Mouse (Mus musculus) midbrain, embryonic 12.5 days (tissue): ENCODE measurements around the gene Sema4f. TPM values are rescaled to one million over a fixed set of nuclear protein-coding genes. Genes with fewer than 3 reads are reported as not detected.
A peak's percentile ranks its signal among the peaks of the same experiment; 100 is the strongest.

Experiments
- ATAC-seq: fragments of 200-750 bp; cut with Nextera tagmentation; 2 replicates; pipeline ENCODE4 v1.8.0; 2017; ENCODE audit warnings: low read depth, moderate TSS enrichment, moderate library complexity; ENCODE audit not compliant: low FRiP score
- H3K27ac ChIP-seq: fragments of 300-500 bp; sonication (generic); replicated peaks from 2 replicates; pipeline ENCODE4 v1.5.1; 2016; ENCODE audit warnings: mild to moderate bottlenecking
- H3K27me3 ChIP-seq: fragments of 300-500 bp; sonication (generic); 2 replicates; pipeline ENCODE4 v1.6.1; 2016; ENCODE audit warnings: mild to moderate bottlenecking
- H3K36me3 ChIP-seq: fragments of 300-500 bp; sonication (generic); 2 replicates; pipeline ENCODE4 v1.6.1; 2016
- H3K4me1 ChIP-seq: fragments of 300-500 bp; sonication (generic); 2 replicates; pipeline ENCODE4 v1.6.1; 2016
- H3K4me2 ChIP-seq: fragments of 300-500 bp; sonication (generic); replicated peaks from 2 replicates; pipeline ENCODE4 v1.6.1; 2016; ENCODE audit warnings: mild to moderate bottlenecking, moderate library complexity
- H3K4me3 ChIP-seq: fragments of 300-500 bp; sonication (generic); 2 replicates; pipeline ENCODE4 v1.5.1; 2016; ENCODE audit warnings: mild to moderate bottlenecking
- H3K9ac ChIP-seq: fragments of 300-500 bp; sonication (generic); replicated peaks from 2 replicates; pipeline ENCODE4 v1.6.1; 2016; ENCODE audit warnings: mild to moderate bottlenecking, moderate library complexity
- H3K9me3 ChIP-seq: fragments of 300-500 bp; sonication (generic); 2 replicates; pipeline ENCODE4 v1.6.1; 2016; ENCODE audit warnings: mild to moderate bottlenecking
- WGBS: fragments of 180-500 bp; shearing (Covaris S2); methylation state at CpG from one replicate; pipeline ENCODE4 v1.1.7; 2016; 5-methylcytosine and 5-hydroxymethylcytosine counted together
- polyA plus RNA-seq: library from polyadenylated mRNA; unstranded; fragments of >200 nt; fragmentation: Nextera tagmentation; extraction: Ambion mirVana; gene quantifications from 2 replicates; pipeline ENCODE4 v1.2.1, GENCODE M21; 2016

Gene Sema4f
- polyA plus RNA-seq, 1 experiment from 2014 or later: 6.4 TPM

DNA sequence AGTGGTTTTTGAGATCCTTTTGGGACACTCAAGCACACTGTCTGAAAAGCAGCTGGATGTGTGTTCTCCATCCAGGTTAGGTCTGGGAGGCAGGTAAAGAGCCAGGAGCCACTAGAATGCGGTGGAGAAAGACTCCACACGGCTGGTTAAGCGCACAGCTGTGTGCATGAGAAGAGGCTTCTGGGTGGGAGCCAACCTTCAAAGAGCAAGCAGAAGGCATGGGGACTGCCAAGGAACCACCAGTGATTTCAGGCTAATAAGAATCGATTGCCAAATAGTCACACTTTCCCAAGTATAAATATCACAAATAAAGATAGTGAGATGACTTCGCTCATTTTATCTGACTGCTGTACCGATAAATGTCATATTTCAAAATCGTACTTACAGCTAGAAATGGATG, 13.0 kb downstream of the Sema4f start:
- no peak overlapping the region for H3K4me3 ChIP-seq
- H3K27ac ChIP-seq: no peak overlapping the region
- ATAC-seq: no peak
- H3K27me3 ChIP-seq: no peaks in the 10 kb centered on the region
- H3K4me2 ChIP-seq: no peak overlapping the region
- no peaks in the 10 kb centered on the region for H3K4me1 ChIP-seq
- H3K9ac ChIP-seq: no peak overlapping the region
- no peaks in the 10 kb centered on the region for H3K9me3 ChIP-seq
- WGBS: 92% methylated on average over 7 of the region's 7 CpGs
- peaks cover 4% of the 10 kb centered on the region; the same call in 1 of the 2 replicates for H3K36me3 ChIP-seq

DNA sequence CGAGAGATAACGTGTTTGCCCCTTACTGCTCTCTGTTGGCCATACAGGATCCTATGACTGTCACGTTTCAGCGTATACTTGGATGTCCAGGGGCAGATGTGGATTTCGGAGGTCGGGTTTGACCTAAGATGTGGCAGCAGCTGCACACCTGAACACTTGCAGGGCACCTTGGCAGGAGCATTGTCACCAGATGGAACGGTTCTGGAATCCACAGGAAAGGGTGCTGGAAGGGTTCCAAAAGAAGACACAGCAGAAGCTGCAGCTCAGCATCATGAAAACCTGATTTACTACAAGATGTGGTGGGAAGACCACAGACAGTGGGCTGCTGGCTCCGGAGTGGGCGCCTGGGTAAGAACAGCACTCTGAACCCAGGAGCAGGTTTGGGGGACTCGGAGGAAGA, 13.5 kb downstream of the Sema4f start:
- no peak overlapping the region for H3K4me2 ChIP-seq
- no peaks in the 10 kb centered on the region for H3K4me1 ChIP-seq
- no peaks in the 10 kb centered on the region for H3K27me3 ChIP-seq
- WGBS: 88% methylated on average over 10 of the region's 10 CpGs
- H3K36me3 ChIP-seq: peaks cover 4% of the 10 kb centered on the region; the same call in 1 of the 2 replicates
- H3K9me3 ChIP-seq: no peaks in the 10 kb centered on the region
- ATAC-seq: no peak
- H3K9ac ChIP-seq: no peak overlapping the region
- H3K4me3 ChIP-seq: no peak overlapping the region
- H3K27ac ChIP-seq: no peak overlapping the region

DNA sequence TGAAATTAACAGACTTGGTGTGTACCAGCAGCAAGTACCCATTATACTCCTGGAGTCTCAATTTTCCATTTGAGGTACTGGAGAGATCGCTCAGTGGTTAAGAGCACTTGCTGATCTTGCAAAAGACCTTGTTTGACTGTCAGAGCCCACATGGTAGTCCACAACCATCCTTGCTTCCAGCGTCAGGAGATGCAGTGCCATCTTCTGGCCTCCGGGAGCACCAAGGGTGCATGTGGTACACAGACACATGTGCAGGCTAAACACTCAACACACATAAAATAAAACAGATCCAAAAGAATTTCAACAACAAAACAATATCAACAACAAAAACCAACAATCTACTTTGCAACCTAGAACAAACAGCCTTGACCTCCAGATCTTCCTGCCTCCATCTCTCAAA, 14.6 kb downstream of the Sema4f start:
- no peak overlapping the region for H3K9ac ChIP-seq
- no peaks in the 10 kb centered on the region for H3K9me3 ChIP-seq
- H3K4me1 ChIP-seq: no peaks in the 10 kb centered on the region
- H3K27ac ChIP-seq: no peak overlapping the region
- ATAC-seq: no peak
- H3K4me2 ChIP-seq: no peak overlapping the region
- H3K36me3 ChIP-seq: peaks cover 4% of the 10 kb centered on the region; the same call in 1 of the 2 replicates
- WGBS: 58% methylated on average over 3 of the region's 3 CpGs
- no peaks in the 10 kb centered on the region for H3K27me3 ChIP-seq
- no peak overlapping the region for H3K4me3 ChIP-seq

DNA sequence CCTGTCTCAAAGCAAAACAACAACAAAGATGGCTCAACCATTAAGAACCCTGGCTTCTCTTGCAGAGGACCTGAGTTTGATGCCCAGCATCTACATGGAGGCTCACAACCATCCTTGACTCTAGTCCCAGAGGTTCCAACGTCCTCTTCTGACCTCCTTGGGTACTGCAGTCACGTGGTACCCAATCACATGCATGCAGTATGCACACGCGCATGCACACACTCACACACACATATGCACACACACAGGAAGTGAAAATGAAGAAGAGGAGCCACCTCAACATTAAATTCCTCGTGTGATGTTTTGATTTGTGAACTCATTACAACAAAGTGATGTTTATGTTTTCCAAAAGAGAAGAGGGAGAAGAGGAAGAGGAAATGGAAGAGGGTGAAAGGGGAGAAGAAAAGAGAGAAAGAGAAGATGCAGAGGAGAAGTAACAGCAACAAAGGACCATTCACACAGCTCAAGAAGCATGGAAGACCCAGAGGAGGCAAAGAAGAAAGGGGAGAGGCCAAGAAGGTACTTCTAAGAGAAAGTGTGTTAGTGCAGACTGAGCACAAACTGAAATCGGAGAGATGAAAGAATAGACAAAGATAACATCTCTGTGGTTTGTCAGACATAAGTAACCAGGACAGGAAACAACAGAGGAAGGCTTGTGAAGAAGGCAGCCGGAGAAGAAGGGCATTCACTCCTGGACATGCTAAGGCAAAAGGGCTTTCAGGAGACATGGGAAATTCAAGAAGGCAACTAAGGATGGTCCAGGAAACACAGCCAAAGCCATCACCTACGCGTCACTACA, 17.9 kb downstream of the Sema4f start:
- Histone ChIP-seq H3K36me3 (peaks cover 4% of the 10 kb centered on the region; the same call in 1 of the 2 replicates), H3K27ac (no peak overlapping the region), H3K4me1 (no peaks in the 10 kb centered on the region), H3K4me2 (no peak overlapping the region), H3K27me3 (no peaks in the 10 kb centered on the region), H3K9ac (no peak overlapping the region), H3K9me3 (no peaks in the 10 kb centered on the region), H3K4me3 (no peak overlapping the region)
- no peak for ATAC-seq
- 84% methylated on average over 9 of the region's 9 CpGs for WGBS

DNA sequence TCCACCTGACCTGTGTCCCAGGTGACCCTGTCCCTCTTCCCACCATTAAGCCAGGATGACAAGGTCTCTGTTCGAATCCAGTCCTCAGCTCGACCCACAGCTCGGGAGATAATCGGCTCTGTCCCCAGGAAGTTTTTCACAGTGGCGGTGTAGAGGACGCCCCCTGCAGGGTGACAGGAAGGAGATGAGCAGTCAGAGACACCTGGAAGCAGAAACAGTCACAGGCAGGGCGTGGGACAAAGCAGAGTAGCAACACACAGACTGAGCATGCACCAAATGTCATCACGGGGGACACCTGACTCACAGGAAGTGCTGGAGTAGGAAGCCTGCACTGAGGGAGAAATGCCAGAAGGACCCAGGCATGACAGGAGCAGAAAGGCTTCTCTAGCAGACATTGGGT, 20.0 kb downstream of the Sema4f start:
- no peak overlapping the region for H3K9ac ChIP-seq
- no peak overlapping the region for H3K27ac ChIP-seq
- H3K4me1 ChIP-seq: no peaks in the 10 kb centered on the region
- no peak overlapping the region for H3K4me3 ChIP-seq
- no peak overlapping the region for H3K4me2 ChIP-seq
- H3K27me3 ChIP-seq: no peaks in the 10 kb centered on the region
- 64% methylated on average over 8 of the region's 8 CpGs for WGBS
- H3K9me3 ChIP-seq: no peaks in the 10 kb centered on the region
- no peak for ATAC-seq
- H3K36me3 ChIP-seq: peaks cover 4% of the 10 kb centered on the region; the same call in 1 of the 2 replicates

DNA sequence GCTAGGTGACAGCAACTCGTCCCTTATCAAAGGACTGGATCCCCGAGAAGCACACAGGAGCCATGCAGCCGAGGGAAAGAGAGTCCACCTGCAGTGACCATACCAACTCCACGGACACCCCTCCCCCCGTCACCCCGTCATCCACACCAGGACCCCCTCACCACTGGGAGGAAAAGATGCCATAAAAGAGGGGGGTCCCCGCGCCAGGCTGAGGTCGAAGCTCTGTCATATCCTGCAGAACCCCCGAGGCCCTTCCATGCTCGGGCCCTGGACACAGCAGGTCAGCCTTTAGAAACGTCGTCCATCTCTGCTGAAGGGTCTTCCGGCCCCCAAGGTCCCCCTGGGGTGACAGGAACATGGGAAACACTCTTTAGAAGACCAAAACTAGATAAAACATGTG, 21.2 kb downstream of the Sema4f start:
- no peak for ATAC-seq
- WGBS: 88% methylated on average over 14 of the region's 14 CpGs

DNA sequence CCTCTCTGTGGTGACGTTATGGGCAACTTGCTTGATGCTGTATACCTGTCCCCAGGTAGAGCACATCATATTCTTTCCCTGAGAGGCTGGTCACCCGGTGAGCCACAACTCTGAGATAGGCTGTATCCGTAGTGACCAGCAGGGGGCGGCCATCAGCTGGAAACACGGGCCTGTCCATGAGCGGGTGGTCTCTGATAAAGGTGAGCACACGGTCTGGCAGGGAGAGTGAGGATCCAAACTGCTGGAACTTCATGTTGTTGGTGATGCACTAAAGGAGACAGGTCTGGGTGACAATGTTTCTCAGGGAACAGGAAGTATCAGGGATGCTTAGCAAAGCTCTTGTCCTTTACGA, 21.8 kb downstream of the Sema4f start:
- WGBS: 19% methylated on average over 8 of the region's 8 CpGs
- Histone ChIP-seq H3K27me3 (no peaks in the 10 kb centered on the region), H3K9ac (no peak overlapping the region), H3K36me3 (no peaks in the 10 kb centered on the region), H3K4me2 (no peak overlapping the region), H3K27ac (no peak overlapping the region), H3K4me1 (no peaks in the 10 kb centered on the region), H3K9me3 (no peaks in the 10 kb centered on the region), H3K4me3 (no peak overlapping the region)
- peak; percentile 68; the same call in 1 of the 2 replicates for ATAC-seq

More for the DNA sequence above, 21.2 kb downstream of the Sema4f start:
- Histone ChIP-seq H3K4me3 (no peak overlapping the region), H3K36me3 (no peaks in the 10 kb centered on the region), H3K9me3 (no peaks in the 10 kb centered on the region), H3K27me3 (no peaks in the 10 kb centered on the region), H3K27ac (no peak overlapping the region), H3K4me1 (no peaks in the 10 kb centered on the region), H3K4me2 (no peak overlapping the region), H3K9ac (no peak overlapping the region)

DNA sequence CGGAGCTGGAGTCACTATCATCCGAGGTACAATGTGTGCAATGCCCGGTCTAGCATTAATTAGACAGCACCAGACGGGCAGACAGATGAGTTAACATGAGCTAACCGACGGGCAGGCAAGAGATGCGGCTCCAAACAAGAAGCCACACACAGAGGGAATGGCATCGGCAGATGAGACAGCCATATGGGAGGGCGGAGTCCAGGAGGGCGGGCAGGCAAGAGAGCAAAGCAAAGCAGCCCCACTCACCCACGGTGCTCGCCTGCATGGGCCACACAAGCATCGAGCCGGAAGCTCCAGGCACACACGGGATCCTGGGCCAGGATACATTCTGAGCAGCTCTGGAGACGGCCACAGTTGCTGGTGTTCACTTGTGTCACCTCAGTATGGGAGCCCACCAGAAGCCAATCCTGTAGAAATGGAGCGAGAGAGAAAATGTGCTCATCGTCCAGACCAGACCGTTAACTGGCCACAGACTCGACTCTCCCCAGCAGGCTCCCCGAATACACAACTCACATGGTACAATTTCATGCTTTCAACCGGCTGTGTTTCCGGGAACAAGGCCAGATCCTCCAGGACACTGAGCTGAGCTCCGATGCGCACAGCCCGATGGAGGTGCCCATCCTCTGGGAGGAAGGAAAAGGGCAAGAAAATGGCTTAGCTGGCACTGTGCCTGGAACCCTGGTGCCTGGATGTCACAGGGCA, 22.3 kb downstream of the Sema4f start:
- no peaks in the 10 kb centered on the region for H3K27me3 ChIP-seq
- H3K9me3 ChIP-seq: no peaks in the 10 kb centered on the region
- no peak overlapping the region for H3K4me3 ChIP-seq
- no peaks in the 10 kb centered on the region for H3K36me3 ChIP-seq
- no peak overlapping the region for H3K9ac ChIP-seq
- WGBS: 80% methylated on average over 26 of the region's 26 CpGs
- H3K27ac ChIP-seq: no peak overlapping the region
- no peaks in the 10 kb centered on the region for H3K4me1 ChIP-seq
- no peak overlapping the region for H3K4me2 ChIP-seq
- peak; percentile 16; the same call in 1 of the 2 replicates for ATAC-seq

DNA sequence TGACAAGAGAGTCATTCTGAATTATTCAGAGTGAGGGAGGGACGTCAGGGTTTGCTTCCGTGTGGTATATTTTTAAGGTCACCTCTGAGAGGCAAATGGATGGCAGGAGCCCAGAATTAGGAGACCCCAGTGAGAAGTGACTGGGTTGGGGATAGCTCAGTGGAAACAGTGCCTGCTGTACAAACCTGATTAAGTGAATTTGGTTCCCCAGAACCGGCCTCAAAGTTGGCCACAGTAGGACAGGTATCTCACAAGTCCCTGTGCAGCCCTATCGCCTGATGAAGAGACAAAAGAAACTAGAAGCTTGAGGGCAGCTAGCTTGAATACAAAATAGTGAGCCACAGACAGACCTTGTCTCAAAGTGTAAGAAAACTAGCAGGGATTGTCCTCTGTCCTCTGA, 23.1 kb downstream of the Sema4f start:
- no peaks in the 10 kb centered on the region for H3K9me3 ChIP-seq
- no peaks in the 10 kb centered on the region for H3K4me1 ChIP-seq
- no peaks in the 10 kb centered on the region for H3K27me3 ChIP-seq
- H3K9ac ChIP-seq: no peak overlapping the region
- WGBS: 94% methylated on average over 4 of the region's 4 CpGs
- ATAC-seq: no peak
- no peaks in the 10 kb centered on the region for H3K36me3 ChIP-seq
- H3K4me2 ChIP-seq: no peak overlapping the region
- H3K27ac ChIP-seq: no peak overlapping the region
- no peak overlapping the region for H3K4me3 ChIP-seq

DNA sequence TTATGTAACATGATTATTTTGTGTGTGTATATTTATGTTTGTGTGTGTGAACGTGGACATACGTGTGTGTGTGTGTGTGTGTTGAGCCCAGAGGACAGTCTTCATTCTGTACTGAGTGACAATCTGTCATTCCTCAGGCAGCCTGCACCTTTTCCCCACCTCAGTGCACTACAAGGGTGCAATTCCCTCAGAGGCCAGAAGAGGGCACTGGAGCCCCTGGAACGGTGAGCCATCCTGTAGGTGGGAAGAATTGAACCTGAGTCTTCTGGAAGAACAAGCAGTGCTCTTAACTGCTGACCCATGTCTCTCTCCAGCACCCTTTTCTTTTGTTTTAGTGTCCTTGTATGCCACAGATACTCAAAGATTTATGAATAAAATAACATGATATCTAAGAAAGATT, 23.7 kb downstream of the Sema4f start:
- no peak overlapping the region for H3K9ac ChIP-seq
- H3K4me2 ChIP-seq: no peak overlapping the region
- no peak for ATAC-seq
- H3K9me3 ChIP-seq: no peaks in the 10 kb centered on the region
- H3K27me3 ChIP-seq: no peaks in the 10 kb centered on the region
- 25% methylated on average over 3 of the region's 3 CpGs for WGBS
- H3K4me1 ChIP-seq: no peaks in the 10 kb centered on the region
- no peaks in the 10 kb centered on the region for H3K36me3 ChIP-seq
- H3K4me3 ChIP-seq: no peak overlapping the region
- H3K27ac ChIP-seq: no peak overlapping the region

DNA sequence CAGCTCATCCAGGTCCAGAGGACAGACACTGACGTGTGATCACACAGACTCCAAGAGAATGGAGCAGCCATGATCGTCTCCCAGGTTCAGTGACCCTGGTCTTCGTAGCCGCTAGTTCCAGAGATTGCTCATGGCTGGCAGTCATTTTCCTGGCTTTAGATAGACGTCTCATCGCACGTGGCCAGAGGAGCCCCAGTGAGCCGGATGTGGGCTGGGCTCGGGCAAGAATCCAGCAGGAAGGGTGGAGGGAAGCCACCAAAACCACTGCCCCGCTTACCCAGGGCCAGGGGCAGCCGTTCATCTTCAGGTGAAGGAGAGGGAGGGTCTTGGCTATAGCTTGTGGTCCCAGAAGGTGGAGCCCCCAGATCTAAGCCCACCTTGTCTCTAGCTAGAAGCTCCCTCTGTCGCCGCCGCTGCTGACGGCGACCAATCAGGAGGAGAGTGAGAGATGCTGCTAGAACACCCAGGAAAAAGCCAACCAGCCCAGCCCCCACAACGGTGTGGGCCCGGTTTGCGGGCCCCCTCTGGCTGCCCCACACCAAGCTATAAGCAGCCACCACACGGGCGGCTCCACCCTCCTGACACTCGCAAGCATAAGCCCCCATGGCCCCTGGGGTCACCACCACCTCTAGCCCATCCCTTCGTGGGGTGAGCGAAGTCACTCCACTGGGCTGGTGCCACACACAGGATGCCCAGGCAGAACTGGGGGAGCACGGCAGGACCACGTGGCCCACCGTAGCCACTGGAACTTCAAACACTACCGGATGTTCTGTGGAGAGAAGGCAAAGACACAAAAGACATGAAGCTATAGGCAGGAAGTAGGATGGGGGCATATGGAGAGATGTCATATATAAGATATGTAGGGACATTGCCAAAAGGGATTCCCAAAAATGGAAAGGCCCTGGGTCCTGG, 26.0 kb downstream of the Sema4f start:
- ATAC-seq: no peak
- Histone ChIP-seq H3K27me3 (no peaks in the 10 kb centered on the region), H3K4me3 (no peak overlapping the region), H3K9ac (no peak overlapping the region), H3K4me1 (no peaks in the 10 kb centered on the region), H3K4me2 (no peak overlapping the region), H3K9me3 (no peaks in the 10 kb centered on the region), H3K27ac (no peak overlapping the region), H3K36me3 (no peaks in the 10 kb centered on the region)
- 85% methylated on average over 28 of the region's 28 CpGs for WGBS

DNA sequence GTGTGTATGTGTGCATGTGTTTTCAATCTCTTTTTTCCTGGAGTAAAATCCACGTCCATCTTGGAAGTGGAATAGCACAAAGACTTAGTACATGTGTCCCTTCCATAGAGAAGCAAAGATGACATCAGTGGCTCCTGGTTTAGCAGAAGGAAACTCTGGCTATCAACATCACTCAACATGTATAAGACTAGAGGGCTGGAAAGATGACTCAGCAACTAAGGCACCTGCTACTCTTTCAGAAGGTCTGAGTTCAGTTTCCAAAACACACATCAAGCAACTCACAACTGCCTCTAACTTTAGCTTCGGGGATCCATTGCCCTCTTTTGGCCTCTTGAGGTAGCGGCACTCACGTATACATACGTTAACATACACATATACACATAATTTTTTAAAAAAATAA, 28.3 kb downstream of the Sema4f start:
- Histone ChIP-seq H3K4me2 (no peak overlapping the region), H3K4me1 (no peaks in the 10 kb centered on the region), H3K27ac (no peak overlapping the region), H3K4me3 (no peak overlapping the region), H3K36me3 (no peaks in the 10 kb centered on the region), H3K9ac (no peak overlapping the region), H3K9me3 (no peaks in the 10 kb centered on the region), H3K27me3 (no peaks in the 10 kb centered on the region)
- ATAC-seq: no peak
- 88% methylated on average over 5 of the region's 5 CpGs for WGBS
